ENCODE assay signal across 18 mouse cellular contexts in genomic region chr6:88677738-88678137, GRCm38 (mm10). TPM values are rescaled to one million over a fixed set of nuclear protein-coding genes. Genes with fewer than 3 reads are reported as not detected.
"Had no signal": no experiment of that assay in that cellular context is flagged by ENCODE, and none has a peak within 500 bp of the region (broad histone marks: within the 10 kb centered on the region; RNA-seq: fewer than 3 reads in every experiment).

No protein-coding gene starts in this region.

- H3K27ac ChIP-seq: left cerebral cortex, adult 2 months; liver, embryonic 13.5 days; midbrain, embryonic 12.5 days; midbrain, embryonic 15.5 days; neural tube, embryonic 12.5 days; neural tube, embryonic 15.5 days had no signal

- DNase-seq: layer of hippocampus, postnatal 36 days; liver, embryonic 13.5 days; lung, adult 2 months; lung, postnatal 14 days; lung, postnatal 4 days; right cerebral cortex, adult 18-20 months; right cerebral cortex, postnatal 14 days; right cerebral cortex, postnatal 4 days; thymus, adult 18-20 months; thymus, postnatal 36 days had no signal

- H3K36me3 ChIP-seq: liver, embryonic 13.5 days; midbrain, embryonic 12.5 days; midbrain, embryonic 15.5 days; neural tube, embryonic 12.5 days; neural tube, embryonic 15.5 days had no signal

- H3K4me2 ChIP-seq: liver, embryonic 13.5 days; midbrain, embryonic 12.5 days; midbrain, embryonic 15.5 days; neural tube, embryonic 12.5 days; neural tube, embryonic 15.5 days had no signal

- H3K27me3 ChIP-seq: midbrain, embryonic 12.5 days; midbrain, embryonic 15.5 days; neural tube, embryonic 12.5 days; neural tube, embryonic 15.5 days had no signal

- H3K4me3 ChIP-seq: left cerebral cortex, adult 2 months; liver, embryonic 13.5 days; midbrain, embryonic 12.5 days; midbrain, embryonic 15.5 days; neural tube, embryonic 12.5 days; neural tube, embryonic 15.5 days had no signal

- H3K4me1 ChIP-seq: midbrain, embryonic 12.5 days; midbrain, embryonic 15.5 days; neural tube, embryonic 12.5 days; neural tube, embryonic 15.5 days had no signal

- H3K9me3 ChIP-seq: liver, embryonic 13.5 days; midbrain, embryonic 12.5 days; midbrain, embryonic 15.5 days; neural tube, embryonic 12.5 days; neural tube, embryonic 15.5 days had no signal

- ATAC-seq: intestine, postnatal 0 days; midbrain, embryonic 15.5 days had no signal

- H3K9ac ChIP-seq: liver, embryonic 13.5 days; midbrain, embryonic 12.5 days; midbrain, embryonic 15.5 days; neural tube, embryonic 12.5 days; neural tube, embryonic 15.5 days had no signal

RNA-seq across cellular contexts. Expression of gene Kbtbd12, which starts 40.0 kb away (rescaled TPM):
- polyA plus RNA-seq: limb, embryonic 11.5 days; midbrain, embryonic 12.5 days; neural tube, embryonic 12.5 days; stomach, embryonic 14.5 days had no signal
